Mouse (Mus musculus) intestine, embryonic 15.5 days (tissue): Measurements from ENCODE around the gene Tcf3. TPM values are rescaled to one million over a fixed set of nuclear protein-coding genes. Genes with fewer than 3 reads are reported as not detected.

Experiments
- ATAC-seq: fragments of 200-750 bp; cut with Nextera tagmentation; 2 replicates; pipeline ENCODE4 v1.8.0; 2017; ENCODE audit warnings: moderate TSS enrichment, moderate library complexity
- H3K27ac ChIP-seq: fragments of 300-500 bp; sonication (generic); 2 replicates; pipeline ENCODE4 v1.5.1; 2015; ENCODE audit warnings: mild to moderate bottlenecking, inconsistent platforms
- H3K27me3 ChIP-seq: fragments of 300-500 bp; sonication (generic); replicated peaks from 2 replicates; pipeline ENCODE4 v1.6.1; 2015; ENCODE audit warnings: inconsistent platforms
- H3K36me3 ChIP-seq: fragments of 300-500 bp; sonication (generic); 2 replicates; pipeline ENCODE4 v1.6.1; 2015; ENCODE audit warnings: inconsistent platforms
- H3K4me1 ChIP-seq: fragments of 300-500 bp; sonication (generic); replicated peaks from 2 replicates; pipeline ENCODE4 v1.6.1; 2015; ENCODE audit warnings: inconsistent platforms
- H3K4me2 ChIP-seq: fragments of 300-500 bp; sonication (generic); replicated peaks from 2 replicates; pipeline ENCODE4 v1.6.1; 2015; ENCODE audit warnings: mild to moderate bottlenecking, inconsistent platforms
- H3K4me3 ChIP-seq: fragments of 300-500 bp; sonication (generic); replicated peaks from 2 replicates; pipeline ENCODE4 v1.5.1; 2015; ENCODE audit warnings: inconsistent platforms
- H3K9ac ChIP-seq: fragments of 300-500 bp; sonication (generic); 2 replicates; pipeline ENCODE4 v1.6.1; 2015; ENCODE audit warnings: inconsistent platforms
- H3K9me3 ChIP-seq: fragments of 300-500 bp; sonication (generic); 2 replicates; pipeline ENCODE4 v1.6.1; 2016; ENCODE audit warnings: inconsistent platforms
- WGBS: fragments of 180-500 bp; shearing (Covaris S2); methylation state at CpG from one replicate; pipeline ENCODE4 v1.1.7; 2015; 5-methylcytosine and 5-hydroxymethylcytosine counted together
- polyA plus RNA-seq: library from polyadenylated mRNA; unstranded; fragments of >200 nt; fragmentation: Nextera tagmentation; extraction: Ambion mirVana; gene quantifications from 2 replicates; pipeline ENCODE4 v1.2.1, GENCODE M21; 2015

The Tcf3 gene
- polyA plus RNA-seq = 91.7 and 94.2 TPM in 2 replicates

- Histone ChIP-seq H3K27ac (peak within 1 kb of the TSS; percentile 89), H3K9ac (peak within 1 kb of the TSS; percentile 98), H3K4me1 (peaks cover 26% of the 10 kb centered on the region), H3K9me3 (no peaks in the 10 kb centered on the region), H3K36me3 (peaks cover 17% of the 10 kb centered on the region), H3K27me3 (no peaks in the 10 kb centered on the region), H3K4me2 (peak within 1 kb of the TSS; percentile 81), H3K4me3 (peak within 1 kb of the TSS; percentile 98)
- WGBS = under 1% methylated on average over 60 of the region's 61 CpGs
- peak; percentile 95 for ATAC-seq
Measured at GRCm38 (mm10) chr10:80433513-80434232, at the start of gene Tcf3. Tcf3 (minus strand) TSS chr10:80433647.

GRCm38 (mm10) chr10:80481002-80481401 lies 47.6 kb upstream of the Tcf3 start:
- Histone ChIP-seq H3K9ac (no peak overlapping the region), H3K4me2 (no peak overlapping the region), H3K4me1 (no peaks in the 10 kb centered on the region), H3K4me3 (no peak overlapping the region), H3K9me3 (no peaks in the 10 kb centered on the region), H3K36me3 (no peaks in the 10 kb centered on the region), H3K27me3 (peaks cover 62% of the 10 kb centered on the region), H3K27ac (no peak overlapping the region)
- WGBS = 16% methylated on average over 5 of the region's 5 CpGs
- 0 out of 2 replicates have a peak, but pooled peaks have one; percentile 25 for ATAC-seq

GRCm38 (mm10) chr10:80478531-80478930 lies 45.1 kb upstream of the Tcf3 start:
- no peak overlapping the region for H3K4me2 ChIP-seq
- peaks cover 39% of the 10 kb centered on the region for H3K27me3 ChIP-seq
- 71% methylated on average over 5 of the region's 5 CpGs for WGBS
- H3K4me3 ChIP-seq = no peak overlapping the region
- ATAC-seq = no peak
- H3K36me3 ChIP-seq = no peaks in the 10 kb centered on the region
- H3K9me3 ChIP-seq = no peaks in the 10 kb centered on the region
- H3K27ac ChIP-seq = no peak overlapping the region
- no peak overlapping the region for H3K9ac ChIP-seq
- peaks cover 3% of the 10 kb centered on the region; the same call in 1 of the 2 replicates for H3K4me1 ChIP-seq

- Histone ChIP-seq H3K4me3 (peak overlapping the region; percentile 61), H3K9ac (peak overlapping the region; percentile 45), H3K4me2 (peak overlapping the region; percentile 81), H3K27me3 (peaks cover 33% of the 10 kb centered on the region), H3K9me3 (no peaks in the 10 kb centered on the region), H3K4me1 (peaks cover 3% of the 10 kb centered on the region; the same call in 1 of the 2 replicates), H3K36me3 (no peaks in the 10 kb centered on the region), H3K27ac (peak overlapping the region; percentile 28; the same call in 1 of the 2 replicates)
- WGBS = 1% methylated on average over 58 of the region's 58 CpGs
- ATAC-seq = peak; percentile 97
Measured at GRCm38 (mm10) chr10:80475290-80475959, 42.0 kb upstream of the Tcf3 start.

- Histone ChIP-seq H3K36me3 (no peaks in the 10 kb centered on the region), H3K4me3 (no peak overlapping the region), H3K9me3 (no peaks in the 10 kb centered on the region), H3K27me3 (peaks cover 25% of the 10 kb centered on the region), H3K9ac (no peak overlapping the region), H3K27ac (no peak overlapping the region), H3K4me2 (no peak overlapping the region), H3K4me1 (no peaks in the 10 kb centered on the region)
- ATAC-seq = no peak
- 71% methylated on average over 5 of the region's 5 CpGs for WGBS
Measured at GRCm38 (mm10) chr10:80465066-80465465, 31.6 kb upstream of the Tcf3 start.

GRCm38 (mm10) chr10:80464381-80465035 lies 31.1 kb upstream of the Tcf3 start:
- Histone ChIP-seq H3K4me3 (no peak overlapping the region), H3K36me3 (no peaks in the 10 kb centered on the region), H3K9me3 (no peaks in the 10 kb centered on the region), H3K27me3 (peaks cover 25% of the 10 kb centered on the region), H3K9ac (no peak overlapping the region), H3K4me2 (no peak overlapping the region), H3K27ac (no peak overlapping the region), H3K4me1 (no peaks in the 10 kb centered on the region)
- no peak for ATAC-seq
- 14% methylated on average over 18 of the region's 19 CpGs for WGBS

GRCm38 (mm10) chr10:80461346-80461745 lies 27.9 kb upstream of the Tcf3 start:
- Histone ChIP-seq H3K9me3 (no peaks in the 10 kb centered on the region), H3K4me3 (no peak overlapping the region), H3K36me3 (no peaks in the 10 kb centered on the region), H3K27ac (no peak overlapping the region), H3K4me2 (no peak overlapping the region), H3K4me1 (no peaks in the 10 kb centered on the region), H3K9ac (no peak overlapping the region), H3K27me3 (peaks cover 18% of the 10 kb centered on the region)
- 70% methylated on average over 7 of the region's 7 CpGs for WGBS
- no peak for ATAC-seq

- no peak for ATAC-seq
- H3K27me3 ChIP-seq = peaks cover 16% of the 10 kb centered on the region
- H3K9ac ChIP-seq = no peak overlapping the region
- 59% methylated on average over 4 of the region's 4 CpGs for WGBS
- no peaks in the 10 kb centered on the region for H3K9me3 ChIP-seq
- no peak overlapping the region for H3K4me2 ChIP-seq
- H3K4me1 ChIP-seq = no peaks in the 10 kb centered on the region
- H3K4me3 ChIP-seq = no peak overlapping the region
- no peaks in the 10 kb centered on the region for H3K36me3 ChIP-seq
- H3K27ac ChIP-seq = no peak overlapping the region
Measured at GRCm38 (mm10) chr10:80460324-80460723, 26.9 kb upstream of the Tcf3 start.

GRCm38 (mm10) chr10:80459671-80460070 lies 26.2 kb upstream of the Tcf3 start:
- Histone ChIP-seq H3K9ac (no peak overlapping the region), H3K36me3 (no peaks in the 10 kb centered on the region), H3K9me3 (no peaks in the 10 kb centered on the region), H3K27ac (no peak overlapping the region), H3K4me1 (no peaks in the 10 kb centered on the region), H3K27me3 (peaks cover 15% of the 10 kb centered on the region), H3K4me2 (no peak overlapping the region), H3K4me3 (no peak overlapping the region)
- ATAC-seq = no peak
- WGBS = 90% methylated on average over 11 of the region's 11 CpGs

- Histone ChIP-seq H3K4me1 (no peaks in the 10 kb centered on the region), H3K4me2 (no peak overlapping the region), H3K9me3 (no peaks in the 10 kb centered on the region), H3K27me3 (peaks cover 12% of the 10 kb centered on the region), H3K27ac (no peak overlapping the region), H3K9ac (no peak overlapping the region), H3K36me3 (no peaks in the 10 kb centered on the region), H3K4me3 (no peak overlapping the region)
- 72% methylated on average over 10 of the region's 10 CpGs for WGBS
- ATAC-seq = no peak
Measured at GRCm38 (mm10) chr10:80459236-80459635, 25.8 kb upstream of the Tcf3 start.

GRCm38 (mm10) chr10:80455697-80456096 lies 22.2 kb upstream of the Tcf3 start:
- peaks cover 3% of the 10 kb centered on the region; the same call in 1 of the 2 replicates for H3K4me1 ChIP-seq
- WGBS = 82% methylated on average over 5 of the region's 5 CpGs
- ATAC-seq = no peak
- H3K27ac ChIP-seq = no peak overlapping the region
- no peaks in the 10 kb centered on the region for H3K9me3 ChIP-seq
- H3K36me3 ChIP-seq = no peaks in the 10 kb centered on the region
- H3K27me3 ChIP-seq = peaks cover 9% of the 10 kb centered on the region
- H3K4me3 ChIP-seq = no peak overlapping the region
- H3K9ac ChIP-seq = no peak overlapping the region
- H3K4me2 ChIP-seq = no peak overlapping the region

GRCm38 (mm10) chr10:80454781-80455180 lies 21.3 kb upstream of the Tcf3 start:
- Histone ChIP-seq H3K36me3 (no peaks in the 10 kb centered on the region), H3K27me3 (peaks cover 5% of the 10 kb centered on the region; the same call in 1 of the 2 replicates), H3K4me1 (peaks cover 6% of the 10 kb centered on the region; the same call in 1 of the 2 replicates), H3K4me2 (no peak overlapping the region), H3K4me3 (no peak overlapping the region), H3K27ac (no peak overlapping the region), H3K9ac (no peak overlapping the region), H3K9me3 (no peaks in the 10 kb centered on the region)
- WGBS = 87% methylated on average over 5 of the region's 5 CpGs
- no peak for ATAC-seq
